Mouse (Mus musculus): ENCODE data around the gene Gm12166.
A peak's percentile ranks its signal among the peaks of the same experiment; 100 is the strongest.

DNA sequence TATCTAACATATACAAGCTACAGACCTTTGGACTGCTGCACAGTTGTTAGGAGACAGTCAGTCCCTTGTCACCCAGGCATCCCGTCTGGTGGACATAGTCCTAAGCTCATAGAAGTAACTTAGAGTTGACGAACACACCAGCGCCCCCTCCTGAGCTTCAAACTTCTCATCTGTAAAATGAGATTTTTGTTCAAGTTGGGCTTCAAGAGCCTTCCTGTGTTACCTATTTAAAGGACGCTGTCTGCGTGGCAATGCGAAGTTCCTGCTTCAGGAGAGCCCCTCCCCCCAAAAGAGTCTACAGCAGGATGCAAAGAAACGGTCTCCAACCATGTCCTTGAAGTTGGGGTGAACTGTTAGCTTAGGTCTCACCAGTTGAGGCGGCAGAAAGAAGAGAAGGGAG is 18.7 kb upstream of the Gm12166 start:
- peak; percentile 47 for TF ChIP-seq CTCF (IDR thresholded peaks at IDR 0.05)
- no peak for TF ChIP-seq EP300 (IDR thresholded peaks at IDR 0.05)

All from lung, postnatal 0 days (tissue).